Mouse (Mus musculus) embryonic facial prominence, embryonic 12.5 days (tissue): ENCODE results near the gene Plekho2. TPM values are rescaled to one million over a fixed set of nuclear protein-coding genes. Genes with fewer than 3 reads are reported as not detected.

Source experiments
- ATAC-seq: fragments of 200-750 bp; cut with Nextera tagmentation; 2 replicates; pipeline ENCODE4 v1.8.0; 2017; ENCODE audit not compliant: insufficient number of reproducible peaks, insufficient read depth, low FRiP score, low TSS enrichment
- H3K27ac ChIP-seq: fragments of 300-500 bp; sonication (generic); 2 replicates; pipeline ENCODE4 v1.5.1; 2016; ENCODE audit warnings: mild to moderate bottlenecking
- H3K27me3 ChIP-seq: fragments of 300-500 bp; sonication (generic); 2 replicates; pipeline ENCODE4 v1.6.1; 2016; ENCODE audit warnings: mild to moderate bottlenecking, moderate library complexity
- H3K36me3 ChIP-seq: fragments of 300-500 bp; sonication (generic); 2 replicates; pipeline ENCODE4 v1.6.1; 2016; ENCODE audit warnings: mild to moderate bottlenecking
- H3K4me1 ChIP-seq: fragments of 300-500 bp; sonication (generic); 2 replicates; pipeline ENCODE4 v1.6.1; 2016
- H3K4me2 ChIP-seq: fragments of 300-500 bp; sonication (generic); replicated peaks from 2 replicates; pipeline ENCODE4 v1.6.1; 2016; ENCODE audit warnings: mild to moderate bottlenecking, moderate library complexity
- H3K4me3 ChIP-seq: fragments of 300-500 bp; sonication (generic); 2 replicates; pipeline ENCODE4 v1.5.1; 2016; ENCODE audit warnings: mild to moderate bottlenecking
- H3K9ac ChIP-seq: fragments of 300-500 bp; sonication (generic); 2 replicates; pipeline ENCODE4 v1.6.1; 2016; ENCODE audit warnings: mild to moderate bottlenecking, moderate library complexity
- H3K9me3 ChIP-seq: fragments of 300-500 bp; sonication (generic); 2 replicates; pipeline ENCODE4 v1.6.1; 2016; ENCODE audit warnings: mild to moderate bottlenecking, moderate library complexity
- WGBS: fragments of 180-500 bp; shearing (Covaris S2); methylation state at CpG from one replicate; pipeline ENCODE4 v1.1.7; 2016; 5-methylcytosine and 5-hydroxymethylcytosine counted together
- polyA plus RNA-seq: library from polyadenylated mRNA; unstranded; fragments of >200 nt; fragmentation: Nextera tagmentation; extraction: Ambion mirVana; gene quantifications from 2 replicates; pipeline ENCODE4 v1.2.1, GENCODE M21; 2016

Plekho2 gene
- polyA plus RNA-seq, 1 experiment from 2014 or later = 14.6 TPM

GRCm38 (mm10) chr9:65580401-65581256, 789 bp upstream of the Plekho2 start:
- H3K27me3 ChIP-seq = no peaks in the 10 kb centered on the region
- peak overlapping the region; percentile 59 for H3K4me2 ChIP-seq
- peak overlapping the region; percentile 24; the same call in 1 of the 2 replicates for H3K9ac ChIP-seq
- H3K9me3 ChIP-seq = no peaks in the 10 kb centered on the region
- H3K27ac ChIP-seq = peak overlapping the region; percentile 81
- H3K36me3 ChIP-seq = no peaks in the 10 kb centered on the region
- peak overlapping the region; percentile 59 for H3K4me3 ChIP-seq
- H3K4me1 ChIP-seq = peaks cover 32% of the 10 kb centered on the region
- ATAC-seq = peak; percentile 71
- 5% methylated on average over 25 of the region's 29 CpGs for WGBS

- Histone ChIP-seq H3K27ac (no peak overlapping the region), H3K4me1 (peaks cover 37% of the 10 kb centered on the region), H3K9ac (peak overlapping the region; percentile 75; the same call in 1 of the 2 replicates), H3K36me3 (no peaks in the 10 kb centered on the region), H3K27me3 (no peaks in the 10 kb centered on the region), H3K9me3 (no peaks in the 10 kb centered on the region), H3K4me3 (peak overlapping the region; percentile 59), H3K4me2 (peak overlapping the region; percentile 70)
- 53% methylated on average over 9 of the region's 9 CpGs for WGBS
- ATAC-seq = no peak
Observed at GRCm38 (mm10) chr9:65578801-65579249, 1.0 kb downstream of the Plekho2 start.

GRCm38 (mm10) chr9:65577511-65578196, 2.2 kb downstream of the Plekho2 start:
- H3K36me3 ChIP-seq = peaks cover 3% of the 10 kb centered on the region
- no peak for ATAC-seq
- no peak overlapping the region for H3K9ac ChIP-seq
- H3K4me2 ChIP-seq = no peak overlapping the region
- H3K27ac ChIP-seq = no peak overlapping the region; the same call in 1 of the 2 replicates
- peaks cover 37% of the 10 kb centered on the region for H3K4me1 ChIP-seq
- WGBS = 86% methylated on average over 4 of the region's 4 CpGs
- no peaks in the 10 kb centered on the region for H3K27me3 ChIP-seq
- no peak overlapping the region for H3K4me3 ChIP-seq
- H3K9me3 ChIP-seq = no peaks in the 10 kb centered on the region

GRCm38 (mm10) chr9:65576861-65577510, 2.9 kb downstream of the Plekho2 start:
- no peak for ATAC-seq
- Histone ChIP-seq H3K9ac (no peak overlapping the region), H3K27me3 (no peaks in the 10 kb centered on the region), H3K27ac (no peak overlapping the region; the same call in none of the 2 replicates), H3K4me2 (no peak overlapping the region), H3K4me3 (no peak overlapping the region), H3K4me1 (peaks cover 37% of the 10 kb centered on the region), H3K9me3 (no peaks in the 10 kb centered on the region), H3K36me3 (peaks cover 9% of the 10 kb centered on the region)
- WGBS = 34% methylated on average over 7 of the region's 7 CpGs

GRCm38 (mm10) chr9:65575393-65576196, 4.2 kb downstream of the Plekho2 start:
- Histone ChIP-seq H3K4me2 (no peak overlapping the region), H3K27ac (peak overlapping the region; percentile 32; the same call in 1 of the 2 replicates), H3K27me3 (no peaks in the 10 kb centered on the region), H3K4me1 (peaks cover 37% of the 10 kb centered on the region), H3K9me3 (no peaks in the 10 kb centered on the region), H3K4me3 (no peak overlapping the region), H3K9ac (no peak overlapping the region), H3K36me3 (peaks cover 14% of the 10 kb centered on the region)
- no peak for ATAC-seq
- 71% methylated on average over 8 of the region's 8 CpGs for WGBS

GRCm38 (mm10) chr9:65574513-65575392, 5.1 kb downstream of the Plekho2 start:
- no peak overlapping the region for H3K4me2 ChIP-seq
- WGBS = 84% methylated on average over 11 of the region's 11 CpGs
- H3K4me1 ChIP-seq = peaks cover 41% of the 10 kb centered on the region
- no peaks in the 10 kb centered on the region for H3K27me3 ChIP-seq
- no peaks in the 10 kb centered on the region for H3K9me3 ChIP-seq
- H3K4me3 ChIP-seq = no peak overlapping the region
- H3K9ac ChIP-seq = no peak overlapping the region
- no peak for ATAC-seq
- peak overlapping the region; percentile 32; the same call in 1 of the 2 replicates for H3K27ac ChIP-seq
- peaks cover 14% of the 10 kb centered on the region for H3K36me3 ChIP-seq

- ATAC-seq = no peak
- Histone ChIP-seq H3K9ac (no peak overlapping the region), H3K4me2 (no peak overlapping the region), H3K27me3 (no peaks in the 10 kb centered on the region), H3K4me3 (no peak overlapping the region), H3K4me1 (peaks cover 26% of the 10 kb centered on the region), H3K36me3 (peaks cover 23% of the 10 kb centered on the region), H3K9me3 (no peaks in the 10 kb centered on the region), H3K27ac (no peak overlapping the region)
- WGBS = 92% methylated on average over 6 of the region's 6 CpGs
Observed at GRCm38 (mm10) chr9:65572837-65573236, 7.0 kb downstream of the Plekho2 start.

GRCm38 (mm10) chr9:65569491-65569971, 10.3 kb downstream of the Plekho2 start:
- 73% methylated on average over 6 of the region's 6 CpGs for whole genome bisulfite sequencing
- Histone ChIP-seq H3K4me2 (no peak overlapping the region), H3K9ac (no peak overlapping the region), H3K4me3 (no peak overlapping the region), H3K27ac (0 out of 2 replicates have a peak overlapping the region, but pooled peaks have one; percentile 23), H3K36me3 (peaks cover 32% of the 10 kb centered on the region), H3K4me1 (peaks cover 4% of the 10 kb centered on the region; the same call in 1 of the 2 replicates), H3K27me3 (no peaks in the 10 kb centered on the region), H3K9me3 (no peaks in the 10 kb centered on the region)
- ATAC-seq = no peak

- H3K36me3 ChIP-seq = peaks cover 34% of the 10 kb centered on the region
- peaks cover 4% of the 10 kb centered on the region; the same call in 1 of the 2 replicates for H3K4me1 ChIP-seq
- H3K9ac ChIP-seq = no peak overlapping the region
- H3K4me3 ChIP-seq = no peak overlapping the region
- no peaks in the 10 kb centered on the region for H3K9me3 ChIP-seq
- H3K27me3 ChIP-seq = no peaks in the 10 kb centered on the region
- WGBS = 95% methylated on average over 6 of the region's 6 CpGs
- H3K4me2 ChIP-seq = no peak overlapping the region
- H3K27ac ChIP-seq = no peak overlapping the region
- ATAC-seq = no peak
Observed at GRCm38 (mm10) chr9:65568787-65569186, 11.1 kb downstream of the Plekho2 start.

- peaks cover 11% of the 10 kb centered on the region for H3K4me1 ChIP-seq
- no peak overlapping the region for H3K27ac ChIP-seq
- ATAC-seq = no peak
- H3K27me3 ChIP-seq = no peaks in the 10 kb centered on the region
- H3K36me3 ChIP-seq = peaks cover 41% of the 10 kb centered on the region
- no peak overlapping the region for H3K4me3 ChIP-seq
- H3K9me3 ChIP-seq = no peaks in the 10 kb centered on the region
- 97% methylated on average over 2 of the region's 2 CpGs for WGBS
- no peak overlapping the region for H3K4me2 ChIP-seq
- no peak overlapping the region for H3K9ac ChIP-seq
Observed at GRCm38 (mm10) chr9:65564698-65565097, 15.1 kb downstream of the Plekho2 start.
